Mouse (Mus musculus): ENCODE measurements around the gene March9. TPM values are rescaled to one million over a fixed set of nuclear protein-coding genes. Genes with fewer than 3 reads are reported as not detected.
"Not testable (repeated sequence)": the region's sequence is repeated elsewhere in the genome, so short reads cannot be mapped to it uniquely, and the experiment has no call there.

The March9 gene
- polyA plus RNA-seq, 1 experiment from 2014 or later = 6.1 TPM

DNA sequence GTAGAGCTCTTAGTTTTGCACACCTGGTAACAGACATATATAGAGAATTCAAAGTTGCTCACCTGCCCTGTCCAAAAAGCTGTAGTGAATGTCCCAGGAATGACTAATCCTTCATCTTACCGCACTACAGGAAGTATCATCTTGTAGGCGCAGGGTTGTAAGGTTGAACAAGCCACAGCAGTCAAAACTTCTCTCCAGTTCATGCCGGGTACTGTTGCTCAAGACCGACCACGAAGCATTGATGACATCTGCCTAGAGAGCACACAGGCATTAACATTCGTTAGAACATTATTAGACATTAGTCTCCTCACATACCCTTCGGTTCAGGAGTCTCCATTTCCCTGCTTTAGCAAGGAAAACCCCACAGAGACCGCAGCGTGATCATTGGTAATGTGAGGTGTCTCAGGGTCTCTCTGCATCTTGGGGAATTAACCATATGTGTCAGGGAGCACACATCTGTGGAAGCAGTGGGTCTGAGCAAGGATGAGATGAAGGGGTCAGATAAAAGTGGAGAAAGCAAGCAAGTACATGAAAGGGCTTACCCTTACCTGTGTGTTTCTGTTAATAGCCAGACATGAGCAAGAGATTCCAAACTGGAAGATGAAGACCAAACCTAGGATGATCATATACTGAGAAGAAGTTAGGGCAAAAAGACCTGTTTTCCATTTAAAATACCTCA lies 8.5 kb upstream of the March9 start:
- Histone ChIP-seq H3K4me2 (replicated peaks) (peak overlapping the region; percentile 96), H3K4me1 (peaks cover 44% of the 10 kb centered on the region), H3K9me3 (no peaks in the 10 kb centered on the region), H3K9ac (peak overlapping the region; percentile 64), H3K27me3 (replicated peaks) (no peaks in the 10 kb centered on the region), H3K4me3 (peak overlapping the region; percentile 55), H3K36me3 (peaks cover 40% of the 10 kb centered on the region), H3K27ac (no peak overlapping the region)
- 83% methylated on average over 9 of the region's 9 CpGs for WGBS
- ATAC-seq (ENCODE audit: low FRiP score, low read depth) = no peak

DNA sequence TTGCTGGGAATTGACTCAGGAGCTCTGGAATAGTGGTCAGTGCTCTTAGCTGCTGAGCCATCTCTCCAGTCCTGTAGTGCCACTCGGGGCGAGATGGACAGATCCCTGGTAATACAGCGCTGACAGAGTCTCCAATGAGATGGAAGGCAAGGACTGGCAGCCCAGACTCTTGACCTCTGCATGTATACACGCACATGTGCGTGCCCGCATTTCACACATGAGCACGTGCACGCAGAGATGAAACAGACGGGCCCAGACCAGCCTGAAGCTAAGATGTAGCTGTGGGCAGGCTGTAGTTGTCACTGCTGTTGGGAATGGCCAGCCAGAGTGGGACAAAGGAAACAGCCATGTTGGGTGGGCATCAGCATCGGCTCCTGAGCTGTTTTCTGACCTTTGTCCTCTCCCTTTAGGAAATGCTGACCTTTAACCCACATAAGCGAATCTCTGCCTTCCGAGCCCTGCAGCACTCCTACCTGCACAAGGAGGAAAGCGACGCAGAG lies 6.6 kb upstream of the March9 start:
- Histone ChIP-seq H3K27ac (no peak overlapping the region), H3K4me3 (no peak overlapping the region), H3K9me3 (no peaks in the 10 kb centered on the region), H3K9ac (no peak overlapping the region), H3K36me3 (peaks cover 40% of the 10 kb centered on the region), H3K27me3 (replicated peaks) (no peaks in the 10 kb centered on the region), H3K4me1 (peaks cover 44% of the 10 kb centered on the region), H3K4me2 (replicated peaks) (peak overlapping the region; percentile 9; the same call in 1 of the 2 replicates)
- no peak for ATAC-seq (ENCODE audit: low FRiP score, low read depth)
- WGBS = 92% methylated on average over 14 of the region's 14 CpGs

DNA sequence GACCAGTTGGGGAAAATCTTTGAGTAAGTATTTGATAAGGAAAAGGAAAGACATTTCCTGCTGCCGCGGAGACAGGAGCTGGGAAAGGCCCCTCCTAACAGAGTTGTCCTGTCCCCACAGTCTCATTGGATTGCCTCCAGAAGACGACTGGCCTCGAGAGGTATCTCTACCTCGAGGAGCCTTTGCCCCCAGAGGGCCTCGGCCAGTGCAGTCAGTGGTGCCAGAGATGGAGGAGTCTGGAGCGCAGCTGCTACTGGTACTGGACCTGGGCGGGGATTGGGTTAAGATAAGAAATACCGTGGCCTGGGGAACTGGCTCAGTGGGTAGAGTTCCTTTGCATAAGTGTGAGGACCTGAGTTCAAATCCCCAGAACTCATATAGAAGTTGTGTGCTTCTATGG lies 6.0 kb upstream of the March9 start:
- no peak overlapping the region for H3K27ac ChIP-seq
- 93% methylated on average over 9 of the region's 9 CpGs for WGBS
- H3K4me3 ChIP-seq = no peak overlapping the region

DNA sequence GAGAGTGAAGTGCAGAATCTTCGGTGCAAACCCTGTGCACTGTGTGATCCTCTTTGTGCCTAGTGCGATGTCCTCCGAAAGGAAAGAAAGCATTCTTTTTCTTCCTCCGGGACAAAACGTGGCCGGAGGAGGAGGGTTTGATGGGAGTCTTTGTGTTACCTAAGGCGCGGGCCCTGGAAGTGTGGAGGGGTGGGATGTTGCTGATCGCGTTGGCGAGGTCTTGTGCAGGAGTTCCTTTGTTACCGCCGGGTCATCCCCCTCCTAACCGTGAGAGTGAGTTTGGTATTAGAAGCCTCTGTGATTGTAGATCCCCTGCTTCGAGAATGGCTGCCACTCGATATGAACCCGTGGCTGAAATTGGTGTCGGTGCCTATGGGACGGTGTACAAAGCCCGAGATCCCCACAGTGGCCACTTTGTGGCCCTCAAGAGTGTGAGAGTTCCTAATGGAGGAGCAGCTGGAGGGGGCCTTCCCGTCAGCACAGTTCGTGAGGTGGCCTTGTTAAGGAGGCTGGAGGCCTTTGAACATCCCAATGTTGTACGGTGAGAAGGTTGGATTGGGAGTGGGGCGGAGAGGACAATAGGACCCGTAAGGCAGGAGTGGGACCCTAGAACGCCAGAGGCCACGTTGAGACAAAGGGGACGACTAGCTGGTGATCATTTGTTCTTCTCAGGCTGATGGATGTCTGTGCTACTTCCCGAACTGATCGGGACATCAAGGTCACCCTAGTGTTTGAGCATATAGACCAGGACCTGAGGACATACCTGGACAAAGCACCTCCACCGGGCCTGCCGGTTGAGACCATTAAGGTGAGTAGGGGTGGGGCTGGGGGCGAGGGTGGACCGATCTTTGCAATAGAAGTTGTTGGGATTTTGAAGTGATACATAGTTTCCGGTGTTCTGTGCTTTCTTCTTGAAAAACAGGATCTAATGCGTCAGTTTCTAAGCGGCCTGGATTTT lies 4.2 kb upstream of the March9 start:
- peaks cover 40% of the 10 kb centered on the region for H3K36me3 ChIP-seq
- H3K4me1 ChIP-seq = peaks cover 42% of the 10 kb centered on the region
- H3K9ac ChIP-seq = peak overlapping the region; percentile 93
- no peaks in the 10 kb centered on the region for H3K27me3 ChIP-seq (replicated peaks)
- H3K4me3 ChIP-seq = peak overlapping the region; percentile 81
- 13% methylated on average over 37 of the region's 37 CpGs for WGBS
- H3K27ac ChIP-seq = peak overlapping the region; percentile 57; the same call in 1 of the 2 replicates
- H3K4me2 ChIP-seq (replicated peaks) = peak overlapping the region; percentile 90
- H3K9me3 ChIP-seq = no peaks in the 10 kb centered on the region
- no peak; the same call in 1 of the 2 replicates for ATAC-seq (ENCODE audit: low FRiP score, low read depth)

More for the DNA sequence above, 6.0 kb upstream of the March9 start:
- H3K4me2 ChIP-seq (replicated peaks) = peak overlapping the region; percentile 18; the same call in 1 of the 2 replicates
- no peak for ATAC-seq (ENCODE audit: low FRiP score, low read depth)
- no peaks in the 10 kb centered on the region for H3K9me3 ChIP-seq
- H3K9ac ChIP-seq = no peak overlapping the region
- peaks cover 40% of the 10 kb centered on the region for H3K36me3 ChIP-seq
- no peaks in the 10 kb centered on the region for H3K27me3 ChIP-seq (replicated peaks)
- H3K4me1 ChIP-seq = peaks cover 41% of the 10 kb centered on the region

DNA sequence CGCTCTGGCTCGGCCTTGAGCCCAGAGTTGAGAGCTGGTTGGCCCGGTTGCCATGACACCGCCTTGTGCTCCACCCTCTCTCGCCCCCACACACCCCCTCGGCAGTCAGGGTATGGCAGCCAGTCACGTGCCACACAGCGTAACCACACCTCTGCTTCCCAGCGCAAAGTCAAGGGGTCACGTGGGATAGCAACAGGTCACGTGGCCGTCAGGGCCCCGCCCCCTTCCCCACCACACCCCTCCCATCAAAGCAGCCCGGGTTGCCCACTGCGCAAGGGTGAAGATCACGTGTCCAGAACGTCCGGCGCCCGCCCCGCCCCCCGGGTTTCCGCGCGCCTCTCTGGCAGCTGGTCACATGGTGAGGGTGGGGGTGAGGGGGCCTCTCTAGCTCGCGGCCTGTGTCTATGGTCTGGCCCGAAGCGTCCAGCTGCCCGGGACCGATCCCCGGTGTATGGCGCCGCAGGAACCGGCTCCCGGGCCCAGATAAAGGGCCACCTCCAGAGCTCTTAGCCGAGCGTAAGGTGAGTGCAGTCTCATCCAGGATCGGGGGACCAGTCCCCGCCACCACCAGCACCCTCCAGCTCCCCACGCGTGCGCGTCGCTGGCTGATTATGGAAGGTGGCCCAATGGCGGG lies 3.4 kb upstream of the March9 start, which contains the start of gene Cdk4:
Gene Cdk4 (plus strand): TSS at position 296 of the 634 bp plus-strand sequence.
- Histone ChIP-seq H3K9me3 (no peaks in the 10 kb centered on the region), H3K36me3 (peaks cover 38% of the 10 kb centered on the region), H3K4me2 (replicated peaks) (peak within 1 kb of the TSS; percentile 90), H3K9ac (peak within 1 kb of the TSS; percentile 93), H3K27me3 (replicated peaks) (no peaks in the 10 kb centered on the region), H3K4me1 (peaks cover 40% of the 10 kb centered on the region), H3K4me3 (peak within 1 kb of the TSS; percentile 81), H3K27ac (peak within 1 kb of the TSS; percentile 57; the same call in 1 of the 2 replicates)
- peak; percentile 91 for ATAC-seq (ENCODE audit: low FRiP score, low read depth)
- WGBS = under 1% methylated on average over 45 of the region's 46 CpGs

DNA sequence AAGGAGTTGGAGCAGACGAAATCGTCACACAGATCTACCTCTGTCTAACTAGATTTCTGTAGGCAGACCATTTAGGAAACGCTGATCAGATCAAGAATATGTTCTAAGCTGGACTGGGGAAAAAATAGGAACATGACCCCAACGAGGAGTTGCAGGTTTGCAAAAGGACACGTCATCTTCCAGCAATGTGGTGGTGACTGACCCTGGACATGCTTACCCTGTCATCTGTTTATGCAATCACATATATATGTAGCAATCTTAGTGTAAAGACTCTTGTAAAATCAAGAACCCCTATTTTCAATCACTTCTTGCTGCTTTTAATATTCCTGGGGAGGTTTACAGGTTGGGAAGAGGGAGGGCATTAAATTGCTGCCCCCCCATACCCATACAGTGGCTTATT lies 2.5 kb upstream of the March9 start:
- Histone ChIP-seq H3K4me3 (no peak overlapping the region), H3K4me1 (peaks cover 42% of the 10 kb centered on the region), H3K27ac (no peak overlapping the region), H3K4me2 (replicated peaks) (peak overlapping the region; percentile 90; the same call in 1 of the 2 replicates), H3K9me3 (no peaks in the 10 kb centered on the region), H3K27me3 (replicated peaks) (no peaks in the 10 kb centered on the region), H3K36me3 (peaks cover 31% of the 10 kb centered on the region), H3K9ac (no peak overlapping the region)
- ATAC-seq (ENCODE audit: low FRiP score, low read depth) = no peak
- 81% methylated on average over 5 of the region's 5 CpGs for WGBS

DNA sequence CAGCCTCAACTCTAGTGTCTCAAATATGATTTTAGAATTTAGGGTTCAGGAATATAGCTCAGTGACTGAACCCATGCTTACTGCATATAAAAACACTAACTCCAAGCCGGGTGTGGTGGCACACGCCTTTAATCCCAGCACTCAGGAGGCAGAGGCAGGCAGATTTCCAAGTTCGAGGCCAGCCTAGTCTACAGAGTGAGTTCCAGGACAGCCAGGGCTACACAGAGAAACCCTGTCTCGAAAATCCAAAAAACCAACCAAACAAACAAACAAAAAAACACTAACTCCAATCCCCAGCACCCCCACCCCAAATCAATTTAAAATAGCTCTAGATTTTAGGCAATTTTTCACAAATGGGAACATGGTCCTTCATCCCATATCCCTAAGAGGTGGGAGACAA lies 2.1 kb upstream of the March9 start:
- H3K36me3 ChIP-seq = peaks cover 31% of the 10 kb centered on the region
- H3K4me2 ChIP-seq (replicated peaks); H3K9me3 ChIP-seq; H3K9ac ChIP-seq; H3K27ac ChIP-seq; H3K27me3 ChIP-seq (replicated peaks); H3K4me3 ChIP-seq; ATAC-seq (ENCODE audit: low FRiP score, low read depth): not testable (repeated sequence)
- 92% methylated on average over 4 of the region's 4 CpGs for WGBS
- peaks cover 43% of the 10 kb centered on the region for H3K4me1 ChIP-seq

DNA sequence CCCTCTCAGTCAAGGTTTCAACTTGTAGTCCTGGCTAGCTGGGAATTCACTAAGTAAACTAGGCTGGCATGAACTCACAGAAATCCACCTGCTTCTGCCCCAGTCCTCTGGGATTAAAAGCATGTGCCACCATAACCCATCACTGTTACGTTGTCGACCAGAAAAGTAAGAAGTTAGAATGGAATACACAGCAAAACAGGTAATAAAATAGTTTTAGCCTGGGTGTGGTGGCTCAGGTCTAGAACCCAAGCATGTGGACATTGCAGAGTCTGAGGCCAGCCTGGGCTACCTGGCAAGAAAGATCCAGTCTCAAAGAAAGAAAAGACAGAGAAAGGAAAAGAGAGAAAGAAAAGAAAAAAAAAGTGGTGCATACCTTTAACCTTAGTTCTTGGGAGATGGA lies 1.5 kb upstream of the March9 start:
- Histone ChIP-seq H3K4me2 (replicated peaks) (peak overlapping the region; percentile 95; the same call in 1 of the 2 replicates), H3K9me3 (no peaks in the 10 kb centered on the region), H3K27ac (no peak overlapping the region), H3K27me3 (replicated peaks) (no peaks in the 10 kb centered on the region), H3K36me3 (peaks cover 29% of the 10 kb centered on the region), H3K4me3 (no peak overlapping the region), H3K4me1 (peaks cover 41% of the 10 kb centered on the region), H3K9ac (no peak overlapping the region)
- 78% methylated on average over 2 of the region's 2 CpGs for WGBS
- ATAC-seq (ENCODE audit: low FRiP score, low read depth) = no peak

DNA sequence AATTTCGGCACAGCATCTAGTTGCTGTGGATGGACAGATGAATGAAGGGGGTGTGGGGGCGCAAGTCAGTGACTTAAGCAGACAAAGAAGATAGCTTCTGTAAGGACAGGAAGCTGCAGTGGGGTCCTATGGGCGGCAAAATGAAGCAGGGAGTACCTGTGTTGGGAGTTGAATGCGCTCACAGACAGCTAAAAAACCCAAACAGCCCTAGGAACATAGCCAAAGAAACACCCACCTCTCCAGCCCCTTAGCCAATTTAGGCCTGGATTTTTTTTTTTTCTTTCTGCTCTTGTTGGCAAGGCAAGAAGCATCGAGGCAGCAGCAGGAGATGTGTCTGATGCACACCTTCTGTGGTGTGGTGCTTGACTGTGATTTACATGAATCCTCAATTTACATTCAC lies 1.1 kb upstream of the March9 start:
- ATAC-seq (ENCODE audit: low FRiP score, low read depth) = no peak
- peaks cover 29% of the 10 kb centered on the region for H3K36me3 ChIP-seq
- peak overlapping the region; percentile 97 for H3K9ac ChIP-seq
- WGBS = 31% methylated on average over 5 of the region's 5 CpGs
- no peaks in the 10 kb centered on the region for H3K27me3 ChIP-seq (replicated peaks)
- H3K4me2 ChIP-seq (replicated peaks) = peak overlapping the region; percentile 95
- H3K27ac ChIP-seq = peak overlapping the region; percentile 82; the same call in 1 of the 2 replicates
- H3K4me3 ChIP-seq = peak overlapping the region; percentile 92; the same call in 1 of the 2 replicates
- H3K9me3 ChIP-seq = no peaks in the 10 kb centered on the region
- H3K4me1 ChIP-seq = peaks cover 39% of the 10 kb centered on the region

DNA sequence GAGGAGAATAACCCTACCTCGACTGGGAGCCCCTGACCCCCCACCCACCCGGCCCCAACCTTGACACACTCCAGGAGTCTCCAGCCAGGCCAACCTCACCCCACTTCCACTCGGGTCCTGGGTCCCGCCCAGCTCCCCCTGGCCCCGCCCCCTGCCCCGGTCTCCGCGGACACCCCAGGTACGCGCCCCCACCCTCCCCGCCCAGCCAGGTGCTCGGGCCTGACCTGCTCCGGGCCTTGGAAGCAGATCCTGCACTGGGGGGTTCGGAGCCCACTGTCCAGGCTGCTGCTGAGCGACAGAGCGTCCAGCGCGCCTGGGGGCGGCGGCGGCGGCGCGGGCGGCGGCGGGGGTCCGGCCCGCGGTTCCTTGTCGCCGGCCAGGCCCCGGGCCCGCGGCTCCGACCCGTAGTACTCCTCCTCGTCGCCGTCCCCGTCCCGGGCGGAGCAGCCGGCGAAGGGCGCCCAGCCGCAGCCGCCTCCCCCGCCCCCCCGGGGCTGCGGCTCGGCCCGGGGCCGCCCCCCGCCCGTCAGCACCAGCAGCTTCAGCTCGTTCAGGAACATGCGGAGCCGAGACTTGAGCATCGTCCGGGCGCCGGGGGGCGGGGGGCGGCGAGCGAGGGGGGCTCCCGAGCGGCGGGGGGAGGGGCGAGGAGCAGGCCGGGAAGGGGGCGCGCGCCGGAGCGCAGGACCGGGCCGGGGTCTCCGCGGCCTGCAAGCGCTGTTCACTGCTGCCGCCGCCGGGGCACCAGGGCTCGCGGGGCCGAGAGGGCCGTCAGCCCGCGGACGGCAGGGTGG lies 613 bp downstream of the March9 start:
- peak overlapping the region; percentile 92 for H3K4me3 ChIP-seq
- H3K36me3 ChIP-seq = peaks cover 31% of the 10 kb centered on the region
- peak overlapping the region; percentile 97 for H3K9ac ChIP-seq
- 0 out of 2 replicates have a peak, but pooled peaks have one; percentile 3 for ATAC-seq (ENCODE audit: low FRiP score, low read depth)
- no peaks in the 10 kb centered on the region for H3K27me3 ChIP-seq (replicated peaks)
- peaks cover 27% of the 10 kb centered on the region for H3K4me1 ChIP-seq
- WGBS = under 1% methylated on average over 67 of the region's 92 CpGs
- peak overlapping the region; percentile 82 for H3K27ac ChIP-seq
- H3K9me3 ChIP-seq = no peaks in the 10 kb centered on the region
- H3K4me2 ChIP-seq (replicated peaks) = peak overlapping the region; percentile 95

DNA sequence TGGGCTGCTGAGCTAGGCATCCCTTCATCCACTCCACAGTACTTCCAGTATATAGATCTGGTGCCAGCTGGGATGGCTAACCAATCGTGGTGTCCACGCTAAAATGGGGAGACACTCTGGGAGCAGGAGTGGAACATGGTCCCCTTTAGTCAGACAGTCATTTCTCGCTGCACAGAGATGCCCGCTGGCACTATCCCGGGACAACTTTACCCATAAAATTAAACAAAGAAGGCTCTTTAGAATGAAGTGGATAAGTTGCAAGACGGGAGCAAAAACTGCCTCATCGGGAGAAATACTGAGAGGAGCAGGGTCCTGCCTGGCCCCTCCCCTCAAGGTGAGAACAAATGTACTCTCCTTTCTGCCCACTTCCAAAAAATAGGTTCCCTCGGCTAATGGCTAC lies 1.3 kb downstream of the March9 start:
- Histone ChIP-seq H3K27me3 (replicated peaks) (no peaks in the 10 kb centered on the region), H3K36me3 (peaks cover 35% of the 10 kb centered on the region), H3K4me3 (peak overlapping the region; percentile 92), H3K27ac (no peak overlapping the region; the same call in 1 of the 2 replicates), H3K4me1 (peaks cover 27% of the 10 kb centered on the region), H3K4me2 (replicated peaks) (peak overlapping the region; percentile 95), H3K9ac (peak overlapping the region; percentile 97), H3K9me3 (no peaks in the 10 kb centered on the region)
- WGBS = 7% methylated on average over 8 of the region's 8 CpGs
- ATAC-seq (ENCODE audit: low FRiP score, low read depth) = no peak

Data from neural tube, embryonic 12.5 days (tissue).